Mouse (Mus musculus): ENCODE measurements around the gene Dok3.

Dok3 gene

DNA sequence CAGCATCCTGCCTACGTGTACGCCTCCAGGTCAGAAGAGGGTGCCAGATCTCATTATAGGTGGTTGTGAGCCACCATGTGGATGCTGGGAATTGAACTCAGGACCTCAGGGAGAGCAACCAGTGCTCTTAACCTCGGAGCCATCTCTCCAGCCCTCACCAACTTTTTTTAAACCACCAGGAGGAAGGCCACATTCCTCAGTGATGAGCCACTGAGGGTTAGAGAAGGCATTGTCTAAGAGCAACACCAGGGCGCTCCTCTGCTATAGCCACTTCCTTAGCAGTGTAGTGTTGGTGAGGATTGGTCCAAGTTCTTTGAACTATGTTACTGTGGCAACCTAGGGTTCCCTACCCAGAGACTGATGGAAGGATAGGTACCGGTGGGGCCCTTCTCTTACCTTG, 53.3 kb downstream of the Dok3 start:
- DNase-seq (ENCODE audit: low spot score) = no peak

DNA sequence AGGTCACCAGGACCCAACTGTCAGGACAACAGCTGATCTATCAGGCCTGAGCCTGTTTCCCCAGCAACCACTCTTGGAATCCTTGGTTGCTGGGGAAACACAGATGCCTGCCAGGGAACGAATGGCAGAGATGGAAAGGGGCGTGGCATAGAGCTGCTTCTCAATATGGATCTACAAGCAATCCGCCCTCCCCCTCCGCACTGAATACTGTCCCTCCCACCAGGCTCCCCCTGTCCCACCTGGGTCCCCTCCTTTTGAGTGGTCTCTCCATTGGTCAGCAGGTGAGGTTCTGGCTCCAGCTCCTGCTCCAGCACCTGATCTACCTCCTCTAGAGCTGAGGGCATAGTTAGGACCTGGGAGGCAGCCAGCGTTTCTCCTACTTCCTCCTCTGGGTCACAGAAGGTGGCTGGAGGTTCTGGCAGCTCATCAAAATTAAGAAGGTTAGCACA, 54.5 kb downstream of the Dok3 start:
- DNase-seq (ENCODE audit: low spot score) = no peak

DNA sequence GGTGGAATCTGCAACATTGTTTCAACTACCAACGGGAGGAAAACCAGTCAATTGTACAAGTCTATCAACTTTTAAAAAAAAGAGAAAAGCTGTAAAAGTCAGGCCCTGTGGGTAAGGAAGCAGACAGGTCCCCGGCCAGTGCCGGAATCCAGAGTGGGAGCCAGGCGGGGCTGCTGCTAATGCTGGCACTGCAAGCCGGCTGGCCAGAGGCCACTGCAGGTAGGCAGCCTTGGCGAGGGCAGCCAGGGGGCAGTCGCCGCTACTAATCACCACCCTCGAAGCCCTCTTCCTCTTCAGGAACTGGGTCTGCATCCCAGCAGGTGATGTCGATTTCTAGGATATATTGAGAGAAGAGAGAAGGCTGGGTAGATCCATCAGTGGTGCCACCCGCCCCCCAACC, 55.1 kb downstream of the Dok3 start:
- DNase-seq (ENCODE audit: low spot score) = no peak
